Mouse (Mus musculus): Measurements from ENCODE around the gene Slc39a11. TPM values are rescaled to one million over a fixed set of nuclear protein-coding genes. Genes with fewer than 3 reads are reported as not detected.
A peak's percentile ranks its signal among the peaks of the same experiment; 100 is the strongest.

The Slc39a11 gene
- polyA plus RNA-seq, 1 experiment, result 16.9 TPM

GRCm38 (mm10) chr11:113648690-113649352 is 1.1 kb downstream of the Slc39a11 start, which contains the start of gene Cog1:
Gene Cog1 (plus strand): TSS chr11:113649169.
- TF ChIP-seq POLR2A (IDR thresholded peaks at IDR 0.05; ENCODE audit: borderline replicate concordance, extremely low read depth, low read depth, low read length) (no peak), CTCF (IDR thresholded peaks at IDR 0.05; ENCODE audit: insufficient read depth, low read length) (no peak)
- peaks cover 4% of the 10 kb centered on the region; the same call in 1 of the 2 replicates for H3K4me1 ChIP-seq (ENCODE audit: control insufficient read depth, insufficient read depth, low read length)
- 42% methylated on average over 26 of the region's 26 CpGs for WGBS
- DNase-seq, result no peak
- H3K4me3 ChIP-seq (replicated peaks; ENCODE audit: extremely low read depth, low read depth, low read length), result peak within 1 kb of the TSS; percentile 96

- TF ChIP-seq POLR2A (IDR thresholded peaks at IDR 0.05; ENCODE audit: borderline replicate concordance, extremely low read depth, low read depth, low read length) (no peak), CTCF (IDR thresholded peaks at IDR 0.05; ENCODE audit: insufficient read depth, low read length) (peak; percentile 91)
- no peak overlapping the region for H3K4me3 ChIP-seq (replicated peaks; ENCODE audit: extremely low read depth, low read depth, low read length)
- H3K4me1 ChIP-seq (ENCODE audit: control insufficient read depth, insufficient read depth, low read length), result peaks cover 4% of the 10 kb centered on the region; the same call in 1 of the 2 replicates
- WGBS, result 3% methylated on average over 15 of the region's 15 CpGs
- DNase-seq, result peak; percentile 81
Observed at GRCm38 (mm10) chr11:113648152-113648551, 1.7 kb downstream of the Slc39a11 start.

- WGBS, result 85% methylated on average over 3 of the region's 3 CpGs
- no peak for DNase-seq
Observed at GRCm38 (mm10) chr11:113645181-113645580, 4.7 kb downstream of the Slc39a11 start.

GRCm38 (mm10) chr11:113638680-113639079 is 11.2 kb downstream of the Slc39a11 start:
- TF ChIP-seq CTCF (IDR thresholded peaks at IDR 0.05; ENCODE audit: insufficient read depth, low read length), result no peak
- no peak for TF ChIP-seq POLR2A (IDR thresholded peaks at IDR 0.05; ENCODE audit: borderline replicate concordance, extremely low read depth, low read depth, low read length)
- no peak for DNase-seq
- Histone ChIP-seq H3K4me1 (ENCODE audit: control insufficient read depth, insufficient read depth, low read length) (no peaks in the 10 kb centered on the region), H3K4me3 (replicated peaks; ENCODE audit: extremely low read depth, low read depth, low read length) (no peak overlapping the region)
- 92% methylated on average over 12 of the region's 12 CpGs for WGBS

More at GRCm38 (mm10) chr11:113645181-113645580, 4.7 kb downstream of the Slc39a11 start:
- Histone ChIP-seq H3K4me3 (replicated peaks; ENCODE audit: extremely low read depth, low read depth, low read length) (no peak overlapping the region), H3K4me1 (ENCODE audit: control insufficient read depth, insufficient read depth, low read length) (peaks cover 4% of the 10 kb centered on the region; the same call in 1 of the 2 replicates)
- no peak for TF ChIP-seq CTCF (IDR thresholded peaks at IDR 0.05; ENCODE audit: insufficient read depth, low read length)
- TF ChIP-seq POLR2A (IDR thresholded peaks at IDR 0.05; ENCODE audit: borderline replicate concordance, extremely low read depth, low read depth, low read length), result no peak

GRCm38 (mm10) chr11:113634699-113635121 is 15.2 kb downstream of the Slc39a11 start:
- DNase-seq, result no peak

GRCm38 (mm10) chr11:113633398-113633797 is 16.5 kb downstream of the Slc39a11 start:
- WGBS, result 89% methylated on average over 5 of the region's 5 CpGs
- no peak for DNase-seq
- TF ChIP-seq POLR2A (IDR thresholded peaks at IDR 0.05; ENCODE audit: borderline replicate concordance, extremely low read depth, low read depth, low read length) (no peak), CTCF (IDR thresholded peaks at IDR 0.05; ENCODE audit: insufficient read depth, low read length) (no peak)
- Histone ChIP-seq H3K4me1 (ENCODE audit: control insufficient read depth, insufficient read depth, low read length) (no peaks in the 10 kb centered on the region), H3K4me3 (replicated peaks; ENCODE audit: extremely low read depth, low read depth, low read length) (no peak overlapping the region)

More at GRCm38 (mm10) chr11:113634699-113635121, 15.2 kb downstream of the Slc39a11 start:
- Histone ChIP-seq H3K4me1 (ENCODE audit: control insufficient read depth, insufficient read depth, low read length) (no peaks in the 10 kb centered on the region), H3K4me3 (replicated peaks; ENCODE audit: extremely low read depth, low read depth, low read length) (no peak overlapping the region)
- whole genome bisulfite sequencing, result 79% methylated on average over 10 of the region's 10 CpGs
- TF ChIP-seq POLR2A (IDR thresholded peaks at IDR 0.05; ENCODE audit: borderline replicate concordance, extremely low read depth, low read depth, low read length), result no peak
- TF ChIP-seq CTCF (IDR thresholded peaks at IDR 0.05; ENCODE audit: insufficient read depth, low read length), result no peak

GRCm38 (mm10) chr11:113632303-113632702 is 17.6 kb downstream of the Slc39a11 start:
- TF ChIP-seq CTCF (IDR thresholded peaks at IDR 0.05; ENCODE audit: insufficient read depth, low read length) (no peak), POLR2A (IDR thresholded peaks at IDR 0.05; ENCODE audit: borderline replicate concordance, extremely low read depth, low read depth, low read length) (no peak)
- H3K4me3 ChIP-seq (replicated peaks; ENCODE audit: extremely low read depth, low read depth, low read length), result no peak overlapping the region
- no peak for DNase-seq
- H3K4me1 ChIP-seq (ENCODE audit: control insufficient read depth, insufficient read depth, low read length), result no peaks in the 10 kb centered on the region
- 77% methylated on average over 7 of the region's 7 CpGs for WGBS

- H3K4me1 ChIP-seq (ENCODE audit: control insufficient read depth, insufficient read depth, low read length), result no peaks in the 10 kb centered on the region
- 66% methylated on average over 8 of the region's 8 CpGs for WGBS
- TF ChIP-seq POLR2A (IDR thresholded peaks at IDR 0.05; ENCODE audit: borderline replicate concordance, extremely low read depth, low read depth, low read length), result no peak
- TF ChIP-seq CTCF (IDR thresholded peaks at IDR 0.05; ENCODE audit: insufficient read depth, low read length), result no peak
- H3K4me3 ChIP-seq (replicated peaks; ENCODE audit: extremely low read depth, low read depth, low read length), result no peak overlapping the region
- DNase-seq, result no peak
Observed at GRCm38 (mm10) chr11:113631862-113632261, 18.0 kb downstream of the Slc39a11 start.

- H3K4me3 ChIP-seq (replicated peaks; ENCODE audit: extremely low read depth, low read depth, low read length), result no peak overlapping the region
- 45% methylated on average over 8 of the region's 8 CpGs for WGBS
Observed at GRCm38 (mm10) chr11:113631302-113631701, 18.6 kb downstream of the Slc39a11 start.

GRCm38 (mm10) chr11:113630642-113631041 is 19.2 kb downstream of the Slc39a11 start:
- H3K4me1 ChIP-seq (ENCODE audit: control insufficient read depth, insufficient read depth, low read length), result no peaks in the 10 kb centered on the region
- no peak overlapping the region for H3K4me3 ChIP-seq (replicated peaks; ENCODE audit: extremely low read depth, low read depth, low read length)
- DNase-seq, result no peak
- TF ChIP-seq CTCF (IDR thresholded peaks at IDR 0.05; ENCODE audit: insufficient read depth, low read length) (peak; percentile 43; the same call in 1 of the 2 replicates), POLR2A (IDR thresholded peaks at IDR 0.05; ENCODE audit: borderline replicate concordance, extremely low read depth, low read depth, low read length) (no peak)
- 48% methylated on average over 7 of the region's 7 CpGs for WGBS

More at GRCm38 (mm10) chr11:113631302-113631701, 18.6 kb downstream of the Slc39a11 start:
- TF ChIP-seq CTCF (IDR thresholded peaks at IDR 0.05; ENCODE audit: insufficient read depth, low read length) (no peak), POLR2A (IDR thresholded peaks at IDR 0.05; ENCODE audit: borderline replicate concordance, extremely low read depth, low read depth, low read length) (no peak)
- no peaks in the 10 kb centered on the region for H3K4me1 ChIP-seq (ENCODE audit: control insufficient read depth, insufficient read depth, low read length)
- no peak for DNase-seq
